Mouse (Mus musculus) hindbrain, embryonic 14.5 days (tissue): Measurements from ENCODE around the gene Rnf185. TPM values are rescaled to one million over a fixed set of nuclear protein-coding genes. Genes with fewer than 3 reads are reported as not detected.

ENCODE experiments used
- ATAC-seq: fragments of 200-750 bp; cut with Nextera tagmentation; 2 replicates; pipeline ENCODE4 v1.8.0; 2017; ENCODE audit warnings: moderate number of reproducible peaks, mild to moderate bottlenecking, moderate TSS enrichment, moderate library complexity; ENCODE audit not compliant: low FRiP score
- DNase-seq: peaks from one replicate; pipeline ENCODE4 v3.0.0-alpha.2; 2015; ENCODE audit warnings: low spot score
- H3K27ac ChIP-seq: fragments of 300-500 bp; sonication (generic); 2 replicates; pipeline ENCODE4 v1.5.1; 2014; ENCODE audit warnings: mild to moderate bottlenecking, moderate library complexity
- H3K27me3 ChIP-seq: fragments of 300-500 bp; sonication (generic); 2 replicates; pipeline ENCODE4 v1.6.1; 2014; ENCODE audit warnings: mild to moderate bottlenecking, low read length, mixed read lengths; ENCODE audit not compliant: control insufficient read depth, insufficient read depth
- H3K36me3 ChIP-seq: fragments of 300-500 bp; sonication (generic); replicated peaks from 2 replicates; pipeline ENCODE4 v1.6.1; 2014; ENCODE audit not compliant: control insufficient read depth, insufficient read depth
- H3K4me1 ChIP-seq: fragments of 300-500 bp; sonication (generic); replicated peaks from 2 replicates; pipeline ENCODE4 v1.6.1; 2014; ENCODE audit warnings: antibody characterized with exemption, low read length, mixed read lengths; ENCODE audit not compliant: control insufficient read depth, insufficient read depth
- H3K4me2 ChIP-seq: fragments of 300-500 bp; sonication (generic); replicated peaks from 2 replicates; pipeline ENCODE4 v1.6.1; 2014; ENCODE audit warnings: mild to moderate bottlenecking, moderate library complexity
- H3K4me3 ChIP-seq: fragments of 300-500 bp; sonication (generic); replicated peaks from 2 replicates; pipeline ENCODE4 v1.5.1; 2014; ENCODE audit warnings: mild to moderate bottlenecking, low read length
- H3K9ac ChIP-seq: fragments of 300-500 bp; sonication (generic); 2 replicates; pipeline ENCODE4 v1.6.1; 2014
- H3K9me3 ChIP-seq: fragments of 300-500 bp; sonication (generic); 2 replicates; pipeline ENCODE4 v1.6.1; 2016; ENCODE audit warnings: low read length; ENCODE audit not compliant: control insufficient read depth
- WGBS: fragments of 180-500 bp; shearing (Covaris S2); extraction: QIAGEN DNeasy Blood & Tissue Kit; methylation state at CpG from one replicate; pipeline ENCODE4 v1.1.7; 2014; 5-methylcytosine and 5-hydroxymethylcytosine counted together
- polyA plus RNA-seq: library from polyadenylated mRNA; unstranded; fragments of >200 nt; fragmentation: Nextera tagmentation; extraction: Ambion mirVana; gene quantifications from 2 replicates; pipeline ENCODE4 v1.2.1, GENCODE M21; 2014

The Rnf185 gene
- polyA plus RNA-seq, 1 experiment from 2014 or later: 46.3 TPM

DNA sequence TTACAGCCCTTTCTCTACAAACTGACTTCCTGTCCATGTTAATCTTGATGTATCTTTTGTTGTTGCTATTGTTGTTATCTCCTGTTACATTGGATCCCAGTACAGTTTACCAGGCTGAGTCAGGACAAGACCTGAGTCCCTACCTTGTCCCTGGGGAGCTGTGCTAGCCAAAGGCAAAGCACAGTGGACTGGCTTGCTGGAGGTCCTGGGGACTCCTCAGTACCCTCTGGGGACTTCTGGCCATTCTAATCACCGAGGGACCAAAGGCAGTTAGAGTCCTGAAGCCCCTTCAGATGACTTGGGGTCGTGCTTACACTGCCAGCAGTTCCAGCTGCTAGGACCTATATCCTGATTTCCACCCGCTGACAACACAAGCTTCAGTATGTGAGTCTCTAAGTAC, 2.3 kb upstream of the Rnf185 start:
- H3K36me3 ChIP-seq: no peaks in the 10 kb centered on the region
- no peak overlapping the region for H3K27ac ChIP-seq
- no peaks in the 10 kb centered on the region for H3K9me3 ChIP-seq
- no peak overlapping the region for H3K4me3 ChIP-seq
- no peak overlapping the region for H3K9ac ChIP-seq
- whole genome bisulfite sequencing: 100% methylated on average over 3 of the region's 3 CpGs
- H3K4me1 ChIP-seq: peaks cover 25% of the 10 kb centered on the region
- ATAC-seq: no peak
- DNase-seq: no peak
- H3K4me2 ChIP-seq: no peak overlapping the region
- no peaks in the 10 kb centered on the region for H3K27me3 ChIP-seq

DNA sequence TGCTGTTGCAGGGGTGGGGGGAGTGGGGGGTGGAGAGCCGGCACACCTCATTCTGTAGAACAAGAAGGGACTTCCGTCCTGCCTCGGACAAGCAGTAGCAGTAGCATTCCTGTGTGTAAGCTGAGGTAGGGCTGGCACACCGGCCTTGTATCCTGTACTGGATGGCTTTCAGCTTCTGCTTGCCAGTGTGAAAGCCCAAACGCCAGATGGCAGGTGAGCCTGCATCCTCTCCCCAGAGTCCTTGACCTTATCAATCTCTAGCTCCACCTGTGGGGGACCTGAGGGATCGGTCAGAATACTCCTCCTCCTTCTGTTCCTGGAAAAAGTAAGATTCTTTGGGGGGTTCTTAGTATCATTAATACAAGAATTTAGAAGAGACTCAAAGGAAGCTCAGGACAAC, 1.3 kb upstream of the Rnf185 start:
- ATAC-seq: no peak
- peak overlapping the region; percentile 76 for H3K4me3 ChIP-seq
- H3K36me3 ChIP-seq: no peaks in the 10 kb centered on the region
- no peak overlapping the region for H3K27ac ChIP-seq
- H3K4me2 ChIP-seq: peak overlapping the region; percentile 94
- no peaks in the 10 kb centered on the region for H3K9me3 ChIP-seq
- DNase-seq: no peak
- no peaks in the 10 kb centered on the region for H3K27me3 ChIP-seq
- peak overlapping the region; percentile 76; the same call in 1 of the 2 replicates for H3K9ac ChIP-seq
- 78% methylated on average over 6 of the region's 6 CpGs for WGBS
- H3K4me1 ChIP-seq: peaks cover 25% of the 10 kb centered on the region

DNA sequence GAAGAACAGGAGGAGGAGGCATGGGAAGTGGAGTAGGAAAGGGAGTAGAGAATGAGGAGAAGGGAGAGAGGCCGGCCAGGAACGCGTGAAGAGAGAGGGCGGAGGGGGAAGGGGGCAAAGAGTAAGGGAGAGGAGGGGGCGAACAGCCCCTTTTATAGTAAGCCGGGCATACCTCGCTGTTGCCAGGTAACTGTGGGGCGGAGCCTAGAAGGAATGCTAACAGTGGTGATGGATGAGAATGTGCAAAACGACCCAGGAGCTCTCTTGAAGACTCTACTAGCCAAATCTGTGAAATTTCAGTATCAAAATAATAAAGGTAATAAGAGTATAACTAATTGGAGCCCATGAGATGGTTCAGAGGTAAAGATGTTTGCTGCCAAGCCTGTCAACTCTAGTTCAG, 606 bp upstream of the Rnf185 start:
- Histone ChIP-seq H3K36me3 (no peaks in the 10 kb centered on the region), H3K4me1 (peaks cover 25% of the 10 kb centered on the region)
- WGBS: under 1% methylated on average over 9 of the region's 9 CpGs

DNA sequence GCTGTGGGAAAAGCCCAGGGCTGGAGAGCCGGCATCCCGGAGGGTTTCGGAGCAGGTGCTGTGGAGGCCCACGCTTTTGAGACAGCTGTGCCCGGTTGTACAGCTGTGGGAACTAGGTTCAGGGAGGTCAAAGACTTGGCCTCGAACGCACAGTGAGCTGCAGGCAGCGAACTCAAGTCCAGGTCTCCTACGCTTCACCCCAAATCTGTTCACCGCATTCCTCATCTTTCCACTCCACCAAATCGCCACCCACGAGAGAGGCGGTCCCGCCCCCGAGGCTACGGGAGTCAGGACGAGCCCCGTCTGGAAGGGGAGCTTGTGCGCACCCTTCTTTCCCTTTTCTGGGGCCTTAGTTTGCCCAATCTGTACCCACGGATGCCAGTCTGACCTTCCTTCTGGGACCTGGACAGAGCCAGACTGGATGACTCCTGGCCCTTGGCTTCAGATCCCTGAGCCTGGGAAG, 431 bp downstream of the Rnf185 start:
- peak; percentile 0 for ATAC-seq
- peak overlapping the region; percentile 76 for H3K9ac ChIP-seq
- WGBS: 2% methylated on average over 20 of the region's 20 CpGs

More for the DNA sequence above, 606 bp upstream of the Rnf185 start:
- Histone ChIP-seq H3K27me3 (no peaks in the 10 kb centered on the region), H3K4me3 (peak overlapping the region; percentile 76), H3K9me3 (no peaks in the 10 kb centered on the region), H3K9ac (peak overlapping the region; percentile 76), H3K27ac (peak overlapping the region; percentile 84), H3K4me2 (peak overlapping the region; percentile 94)
- peak; percentile 49 for DNase-seq
- peak; percentile 44 for ATAC-seq

DNA sequence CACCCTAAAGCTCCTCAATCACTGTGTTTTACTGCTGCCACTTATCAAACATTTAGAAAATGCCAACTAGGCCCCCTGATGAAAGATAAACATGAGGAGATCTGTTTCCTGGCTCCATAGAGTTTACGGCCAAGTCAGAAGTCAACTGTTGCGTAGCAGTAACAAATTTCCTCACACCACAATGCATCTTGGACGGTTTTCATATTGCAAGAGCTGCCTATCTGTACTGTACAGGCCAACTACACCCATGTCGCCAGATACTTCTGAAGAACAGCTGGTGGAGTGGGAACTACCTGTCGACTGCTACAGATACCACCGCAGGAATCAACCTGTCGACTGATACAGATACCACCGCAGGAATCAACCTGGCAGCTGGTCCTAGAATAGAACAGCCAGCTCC, 7.3 kb downstream of the Rnf185 start:
- no peaks in the 10 kb centered on the region for H3K9me3 ChIP-seq
- 90% methylated on average over 8 of the region's 8 CpGs for WGBS
- no peak for ATAC-seq
- H3K4me2 ChIP-seq: no peak overlapping the region
- no peak overlapping the region for H3K9ac ChIP-seq
- H3K27ac ChIP-seq: no peak overlapping the region
- no peaks in the 10 kb centered on the region for H3K36me3 ChIP-seq
- no peaks in the 10 kb centered on the region for H3K27me3 ChIP-seq
- H3K4me1 ChIP-seq: no peaks in the 10 kb centered on the region
- H3K4me3 ChIP-seq: no peak overlapping the region
- no peak for DNase-seq

More for the DNA sequence above, 431 bp downstream of the Rnf185 start:
- H3K4me1 ChIP-seq: peaks cover 25% of the 10 kb centered on the region
- no peaks in the 10 kb centered on the region for H3K27me3 ChIP-seq
- H3K9me3 ChIP-seq: no peaks in the 10 kb centered on the region
- H3K36me3 ChIP-seq: no peaks in the 10 kb centered on the region
- H3K27ac ChIP-seq: peak overlapping the region; percentile 84
- DNase-seq: no peak
- H3K4me2 ChIP-seq: peak overlapping the region; percentile 94
- H3K4me3 ChIP-seq: peak overlapping the region; percentile 76

DNA sequence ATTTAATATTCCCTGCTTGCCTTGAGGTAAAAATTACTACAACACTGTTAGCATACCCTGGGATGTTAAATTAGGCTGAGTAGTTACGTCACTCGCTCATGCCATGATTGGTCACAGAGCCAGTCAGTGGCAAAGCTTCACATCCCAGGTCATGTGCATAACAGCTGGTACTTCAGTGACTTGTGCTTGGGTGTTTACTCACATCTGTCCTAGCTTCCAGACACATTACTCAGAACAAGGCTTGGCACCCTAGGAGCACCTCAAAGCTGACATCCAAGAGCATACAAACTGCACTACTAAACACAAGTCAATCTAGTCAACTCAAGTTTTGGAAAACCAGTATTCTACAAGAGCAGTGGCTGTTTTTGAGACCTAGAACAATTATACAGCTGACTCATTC, 9.1 kb downstream of the Rnf185 start:
- H3K9ac ChIP-seq: no peak overlapping the region
- H3K4me1 ChIP-seq: no peaks in the 10 kb centered on the region
- no peak overlapping the region for H3K4me3 ChIP-seq
- no peaks in the 10 kb centered on the region for H3K9me3 ChIP-seq
- H3K36me3 ChIP-seq: no peaks in the 10 kb centered on the region
- ATAC-seq (no peak), DNase-seq (no peak)
- no peak overlapping the region for H3K27ac ChIP-seq
- no peak overlapping the region for H3K4me2 ChIP-seq
- 86% methylated on average over 2 of the region's 2 CpGs for WGBS
- H3K27me3 ChIP-seq: no peaks in the 10 kb centered on the region

DNA sequence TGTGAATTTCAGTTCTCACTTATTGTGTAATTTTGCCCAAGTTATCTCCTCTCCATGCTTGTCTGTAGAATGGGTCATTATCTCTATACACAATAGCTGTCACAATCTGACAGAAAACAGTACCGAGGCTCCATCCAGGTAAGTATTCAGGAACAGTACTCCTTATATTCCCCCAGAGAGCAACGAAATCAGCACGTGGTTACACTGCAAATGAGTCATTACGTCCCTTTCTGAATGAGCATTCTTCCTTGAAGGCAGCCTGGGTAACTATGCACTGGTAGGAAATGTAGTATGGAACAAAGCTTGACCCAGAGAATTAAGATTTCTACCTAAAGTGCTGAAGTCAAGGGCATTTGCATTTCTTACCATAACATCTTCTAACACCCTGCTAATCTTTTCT, 9.5 kb downstream of the Rnf185 start:
- ATAC-seq: no peak

DNA sequence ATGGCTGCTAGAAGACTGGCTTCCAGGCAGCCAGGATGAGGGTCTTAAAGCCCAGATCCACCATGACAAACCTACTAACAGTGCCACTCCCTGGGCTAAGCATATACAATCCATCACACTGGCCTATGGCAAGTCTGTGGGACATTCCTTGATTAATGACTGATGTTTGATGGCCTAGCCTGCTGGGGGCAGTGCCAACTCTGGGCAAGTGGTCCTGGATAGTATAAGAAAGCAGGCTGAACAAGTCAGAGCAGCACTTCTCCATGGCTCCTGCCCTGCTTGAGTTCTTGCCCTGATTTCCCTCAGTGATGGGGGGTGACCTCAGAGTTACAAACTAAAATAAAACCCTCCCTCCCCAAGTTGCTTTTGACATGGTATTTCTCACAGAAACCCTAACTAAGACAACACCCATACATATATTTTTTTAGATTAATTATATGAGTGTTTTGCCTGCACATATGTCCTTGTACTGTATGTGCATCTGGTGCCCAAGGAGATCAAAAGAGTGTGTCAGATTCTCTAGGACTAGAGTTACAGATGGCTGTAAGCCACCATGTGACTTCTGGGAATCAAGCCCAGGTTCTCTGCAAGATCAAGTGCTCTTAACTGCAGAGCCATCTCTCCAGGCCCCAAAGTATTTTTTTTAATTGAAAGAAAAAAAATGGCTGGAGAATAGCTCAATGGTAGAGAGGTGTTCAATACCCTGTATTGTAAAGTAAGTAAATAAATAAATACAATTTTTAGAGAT, 10.3 kb downstream of the Rnf185 start:
- DNase-seq: peak; percentile 30
- no peak for ATAC-seq
- Histone ChIP-seq H3K9ac (no peak overlapping the region), H3K4me2 (no peak overlapping the region), H3K9me3 (no peaks in the 10 kb centered on the region), H3K4me1 (no peaks in the 10 kb centered on the region), H3K36me3 (no peaks in the 10 kb centered on the region), H3K27ac (no peak overlapping the region), H3K27me3 (no peaks in the 10 kb centered on the region), H3K4me3 (no peak overlapping the region)

More for the DNA sequence above, 9.5 kb downstream of the Rnf185 start:
- Histone ChIP-seq H3K4me3 (no peak overlapping the region), H3K4me1 (no peaks in the 10 kb centered on the region), H3K9me3 (no peaks in the 10 kb centered on the region), H3K27ac (no peak overlapping the region), H3K27me3 (no peaks in the 10 kb centered on the region), H3K9ac (no peak overlapping the region), H3K36me3 (no peaks in the 10 kb centered on the region), H3K4me2 (no peak overlapping the region)
- DNase-seq: no peak
- WGBS: 79% methylated on average over 4 of the region's 4 CpGs

DNA sequence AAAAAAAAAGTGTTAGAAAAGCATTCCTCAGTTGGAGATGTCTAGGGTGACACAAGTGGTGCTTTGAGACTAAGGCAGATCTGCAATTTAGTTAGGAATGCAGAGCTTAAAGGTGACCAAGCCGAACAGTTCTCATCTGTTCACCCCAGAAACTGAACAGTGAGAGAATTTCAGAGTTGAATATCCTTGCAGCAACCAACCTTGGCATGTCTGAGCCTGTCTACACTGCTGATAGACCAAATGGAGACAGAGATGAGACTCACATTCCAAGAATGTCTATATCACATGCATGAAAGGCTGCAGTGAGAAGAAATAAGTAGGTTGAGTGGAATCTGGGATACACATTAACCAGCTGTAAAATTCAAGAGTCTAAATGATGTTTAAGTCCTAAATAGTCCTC, 14.5 kb downstream of the Rnf185 start:
- Histone ChIP-seq H3K27ac (no peak overlapping the region), H3K9ac (no peak overlapping the region), H3K36me3 (no peaks in the 10 kb centered on the region), H3K9me3 (no peaks in the 10 kb centered on the region), H3K27me3 (no peaks in the 10 kb centered on the region), H3K4me1 (no peaks in the 10 kb centered on the region), H3K4me2 (no peak overlapping the region), H3K4me3 (no peak overlapping the region)
- DNase-seq (no peak), ATAC-seq (no peak)
- WGBS: 93% methylated on average over 1 of the region's 1 CpGs
